Mouse (Mus musculus): ENCODE measurements around the gene Myo1f. TPM values are rescaled to one million over a fixed set of nuclear protein-coding genes. Genes with fewer than 3 reads are reported as not detected.

The Myo1f gene
- total RNA-seq, 2 experiments from 2014 or later: 1.8 to 2.0 TPM

GRCm38 (mm10) chr17:33644068-33644467, 88.6 kb downstream of the Myo1f start:
- no peak for DNase-seq (ENCODE audit: extremely low spot score in 1 of 2, low spot score in 1 of 2)

- no peak for DNase-seq (ENCODE audit: extremely low spot score in 1 of 2, low spot score in 1 of 2)
Observed at GRCm38 (mm10) chr17:33645073-33645472, 89.6 kb downstream of the Myo1f start.

GRCm38 (mm10) chr17:33649781-33650475, 94.4 kb downstream of the Myo1f start:
- DNase-seq (ENCODE audit: extremely low spot score in 1 of 2, low spot score in 1 of 2): no peak

Other genes with a start within 250 kb of the Myo1f start
- 10 to 100 TPM; 20.3 to 21.4 TPM for gene Zfp81, start 196.8 kb upstream of the Myo1f start, total RNA-seq (2021)
- gene Zfp101, start 161.1 kb upstream of the Myo1f start, total RNA-seq (2021): 10 to 100 TPM in 1 of 2 experiments, 1 to 10 TPM in 1; 9.1 to 16.1 TPM
- gene Actl9, start 122.8 kb upstream of the Myo1f start, total RNA-seq (2021): not detected
- 10 to 100 TPM; 24.5 to 36.0 TPM for gene Adamts10, start 31.5 kb upstream of the Myo1f start, total RNA-seq (2021)
- gene Zfp414, start 73.4 kb downstream of the Myo1f start, total RNA-seq (2021): 10 to 100 TPM; 42.8 to 52.2 TPM
- gene Pram1, start 82.3 kb downstream of the Myo1f start, total RNA-seq (2021): under 1 TPM in 1 of 2 experiments, not detected in 1; 0.27 TPM
- gene Hnrnpm, start 131.2 kb downstream of the Myo1f start, total RNA-seq (2021): 100 to 1,000 TPM; 129 to 152 TPM
- 10 to 100 TPM; 80.9 to 84.4 TPM for gene March2, start 163.0 kb downstream of the Myo1f start, total RNA-seq (2021)
- gene Rab11b, start 204.8 kb downstream of the Myo1f start, total RNA-seq (2021): 100 to 1,000 TPM; 304 to 328 TPM
- 1 to 10 TPM; 3.8 to 4.0 TPM for gene Angptl4, start 226.1 kb downstream of the Myo1f start, total RNA-seq (2021)